In genomic region chr9:43151779-43152178, GRCm38 (mm10) we compare ENCODE assay signal across 27 mouse cellular contexts. TPM values are rescaled to one million over a fixed set of nuclear protein-coding genes. Genes with fewer than 3 reads are reported as not detected.
"Had no signal": no experiment of that assay in that cellular context is flagged by ENCODE, and none has a peak within 500 bp of the region (broad histone marks: within the 10 kb centered on the region; RNA-seq: fewer than 3 reads in every experiment).

No protein-coding gene starts in this region.

- H3K4me2 ChIP-seq: kidney, embryonic 15.5 days; limb, embryonic 13.5 days; liver, embryonic 13.5 days; lung, embryonic 14.5 days; midbrain, embryonic 13.5 days; neural tube, embryonic 13.5 days; stomach, embryonic 15.5 days had no signal

- H3K4me1 ChIP-seq: liver, embryonic 13.5 days; megakaryocyte, embryonic 14.5 days; midbrain, embryonic 10.5 days; neural tube, embryonic 13.5 days had no signal

- H3K36me3 ChIP-seq: kidney, embryonic 15.5 days; limb, embryonic 13.5 days; liver, embryonic 13.5 days; midbrain, embryonic 10.5 days; midbrain, embryonic 13.5 days; neural tube, embryonic 13.5 days; stomach, embryonic 15.5 days had no signal

- H3K27ac ChIP-seq: kidney, embryonic 15.5 days; left cerebral cortex, adult 2 months; limb, embryonic 13.5 days; liver, embryonic 13.5 days; macrophage; midbrain, embryonic 10.5 days; midbrain, embryonic 13.5 days; neural tube, embryonic 13.5 days; stomach, embryonic 15.5 days had no signal

- DNase-seq: kidney, adult 11 months; kidney, adult 8-10 months; kidney, postnatal 10 days; kidney, postnatal 36 days; layer of hippocampus, postnatal 36 days; left cerebral cortex, postnatal 4 days; liver, embryonic 13.5 days; lung, embryonic 14.5 days; retina, postnatal 1 day; right cerebral cortex, postnatal 25 days; spleen, adult 18-20 months; thymus, postnatal 25 days had no signal

- H3K27me3 ChIP-seq: midbrain, embryonic 13.5 days; neural tube, embryonic 13.5 days; stomach, embryonic 15.5 days had no signal

- H3K4me3 ChIP-seq: kidney, embryonic 15.5 days; left cerebral cortex, adult 2 months; limb, embryonic 13.5 days; liver, embryonic 13.5 days; megakaryocyte, embryonic 14.5 days; midbrain, embryonic 10.5 days; midbrain, embryonic 13.5 days; myocyte; neural tube, embryonic 13.5 days; stomach, embryonic 15.5 days had no signal

- ATAC-seq: midbrain, embryonic 13.5 days; midbrain, embryonic 16.5 days had no signal

- H3K9me3 ChIP-seq: kidney, embryonic 15.5 days; limb, embryonic 13.5 days; liver, embryonic 13.5 days; megakaryocyte, embryonic 14.5 days; midbrain, embryonic 10.5 days; midbrain, embryonic 13.5 days; neural tube, embryonic 13.5 days; stomach, embryonic 15.5 days had no signal

- H3K9ac ChIP-seq: kidney, embryonic 15.5 days; limb, embryonic 13.5 days; liver, embryonic 13.5 days; lung, embryonic 14.5 days; midbrain, embryonic 13.5 days; neural tube, embryonic 13.5 days; stomach, embryonic 15.5 days had no signal

RNA-seq across cellular contexts. Expression of gene Tmem136, which starts 35.4 kb away (rescaled TPM):
- total RNA-seq: monocyte, adult 5-6 weeks; neutrophil, adult 5-6 weeks had no signal
- polyA plus RNA-seq: macrophage had no signal

RNA-seq across cellular contexts. Expression of gene Pou2f3, which starts 58.4 kb away (rescaled TPM):
- total RNA-seq: left cerebral cortex, postnatal 14 days; left cerebral cortex, postnatal 4 days; liver, adult 2 months; monocyte, adult 5-6 weeks; neutrophil, adult 5-6 weeks had no signal
- polyA plus RNA-seq: kidney, embryonic 15.5 days; liver, adult 2 months; liver, embryonic 13.5 days; macrophage; midbrain, embryonic 10.5 days; midbrain, embryonic 16.5 days; myocyte; neural tube, embryonic 13.5 days had no signal
